Mouse (Mus musculus): Measurements from ENCODE around the gene Pax2. TPM values are rescaled to one million over a fixed set of nuclear protein-coding genes. Genes with fewer than 3 reads are reported as not detected.

Pax2 gene
- total RNA-seq, 2 experiments from 2014 or later = not detected

GRCm38 (mm10) chr19:44784391-44784790, 28.5 kb downstream of the Pax2 start:
- DNase-seq = no peak

GRCm38 (mm10) chr19:44788488-44788887, 32.6 kb downstream of the Pax2 start:
- DNase-seq = no peak

GRCm38 (mm10) chr19:44791981-44792380, 36.1 kb downstream of the Pax2 start:
- DNase-seq = no peak

- no peak for DNase-seq
Measured at GRCm38 (mm10) chr19:44797110-44798060, 41.5 kb downstream of the Pax2 start.

- DNase-seq = no peak
Measured at GRCm38 (mm10) chr19:44798731-44799130, 42.9 kb downstream of the Pax2 start.

- no peak for DNase-seq
Measured at GRCm38 (mm10) chr19:44799156-44799555, 43.3 kb downstream of the Pax2 start.

- DNase-seq = no peak
Measured at GRCm38 (mm10) chr19:44800327-44800726, 44.5 kb downstream of the Pax2 start.

- no peak for DNase-seq
Measured at GRCm38 (mm10) chr19:44808734-44809133, 52.9 kb downstream of the Pax2 start.

GRCm38 (mm10) chr19:44812666-44813429, 57.0 kb downstream of the Pax2 start:
- no peak for DNase-seq

GRCm38 (mm10) chr19:44815111-44815510, 59.3 kb downstream of the Pax2 start:
- DNase-seq = no peak

GRCm38 (mm10) chr19:44817403-44818128, 61.7 kb downstream of the Pax2 start:
- no peak for DNase-seq

- DNase-seq = no peak
Measured at GRCm38 (mm10) chr19:44818676-44819075, 62.8 kb downstream of the Pax2 start.

- DNase-seq = no peak
Measured at GRCm38 (mm10) chr19:44821581-44821980, 65.7 kb downstream of the Pax2 start.

- no peak for DNase-seq
Measured at GRCm38 (mm10) chr19:44822295-44822694, 66.5 kb downstream of the Pax2 start.

- DNase-seq = no peak
Measured at GRCm38 (mm10) chr19:44823657-44824056, 67.8 kb downstream of the Pax2 start.

- DNase-seq = no peak
Measured at GRCm38 (mm10) chr19:44825216-44825768, 69.4 kb downstream of the Pax2 start.

- no peak for DNase-seq
Measured at GRCm38 (mm10) chr19:44825819-44826218, 70.0 kb downstream of the Pax2 start.

GRCm38 (mm10) chr19:44833391-44833790, 77.5 kb downstream of the Pax2 start:
- no peak for DNase-seq

- no peak for DNase-seq
Measured at GRCm38 (mm10) chr19:44834218-44835041, 78.6 kb downstream of the Pax2 start.

- DNase-seq = no peak
Measured at GRCm38 (mm10) chr19:44835042-44835930, 79.4 kb downstream of the Pax2 start.

Data from gastrocnemius, postnatal 25 days (tissue).